Mouse (Mus musculus) stomach, postnatal 0 days (tissue): ENCODE data around the gene Zbtb32. TPM values are rescaled to one million over a fixed set of nuclear protein-coding genes. Genes with fewer than 3 reads are reported as not detected.

Experiments used
- ATAC-seq: fragments of 200-750 bp; cut with Nextera tagmentation; 2 replicates; pipeline ENCODE4 v1.8.0; 2017; ENCODE audit not compliant: low FRiP score, low TSS enrichment
- DNase-seq: peaks from one replicate; pipeline ENCODE4 v3.0.0-alpha.2; 2016; ENCODE audit warnings: low spot score
- H3K27ac ChIP-seq: fragments of 300-500 bp; sonication (generic); replicated peaks from 2 replicates; pipeline ENCODE4 v1.5.1; 2014; ENCODE audit warnings: mild to moderate bottlenecking, control low read depth
- H3K27me3 ChIP-seq: fragments of 300-500 bp; sonication (generic); 2 replicates; pipeline ENCODE4 v1.6.1; 2014; ENCODE audit warnings: low read length; ENCODE audit not compliant: control insufficient read depth, insufficient read depth
- H3K36me3 ChIP-seq: fragments of 300-500 bp; sonication (generic); 2 replicates; pipeline ENCODE4 v1.6.1; 2014; ENCODE audit warnings: low read length, mixed read lengths; ENCODE audit not compliant: control insufficient read depth, insufficient read depth
- H3K4me1 ChIP-seq: fragments of 300-500 bp; sonication (generic); replicated peaks from 2 replicates; pipeline ENCODE4 v1.6.1; 2014; ENCODE audit warnings: antibody characterized with exemption; ENCODE audit not compliant: control insufficient read depth, insufficient read depth
- H3K4me2 ChIP-seq: fragments of 300-500 bp; sonication (generic); replicated peaks from 2 replicates; pipeline ENCODE4 v1.6.1; 2014; ENCODE audit warnings: low read depth, mild to moderate bottlenecking, control low read depth, moderate library complexity
- H3K4me3 ChIP-seq: fragments of 300-500 bp; sonication (generic); 2 replicates; pipeline ENCODE4 v1.5.1; 2014; ENCODE audit warnings: low read depth, low read length, control low read depth
- H3K9ac ChIP-seq: fragments of 300-500 bp; sonication (generic); 2 replicates; pipeline ENCODE4 v1.6.1; 2014; ENCODE audit warnings: mild to moderate bottlenecking, low read length, control low read depth, mixed read lengths
- H3K9me3 ChIP-seq: fragments of 300-500 bp; sonication (generic); 2 replicates; pipeline ENCODE4 v1.6.1; 2016; ENCODE audit warnings: low read length; ENCODE audit not compliant: control insufficient read depth
- CTCF ChIP-seq: IDR thresholded peaks from 2 replicates; pipeline ENCODE4 v1.5.1; 2016; ENCODE audit warnings: antibody characterized with exemption, low read depth, mild to moderate bottlenecking, moderate library complexity
- EP300 ChIP-seq: optimal IDR thresholded peaks from 2 replicates; pipeline ENCODE3; 2016; ENCODE audit warnings: antibody characterized with exemption
- WGBS: fragments of 180-500 bp; shearing (Covaris S2); extraction: QIAGEN DNeasy Blood & Tissue Kit; methylation state at CpG from one replicate; pipeline ENCODE4 v1.1.7; 2014; 5-methylcytosine and 5-hydroxymethylcytosine counted together
- polyA plus RNA-seq: library from polyadenylated mRNA; unstranded; fragments of >200 nt; fragmentation: Nextera tagmentation; extraction: Ambion mirVana; gene quantifications from 2 replicates; pipeline ENCODE4 v1.2.1, GENCODE M21; 2015

Gene Zbtb32
- polyA plus RNA-seq, 1 experiment from 2014 or later, result 1.6 TPM

- Histone ChIP-seq H3K4me3 (no peak overlapping the region), H3K4me1 (no peaks in the 10 kb centered on the region), H3K4me2 (no peak overlapping the region), H3K36me3 (peaks cover 4% of the 10 kb centered on the region), H3K9me3 (no peaks in the 10 kb centered on the region), H3K27ac (no peak overlapping the region), H3K9ac (no peak overlapping the region), H3K27me3 (no peaks in the 10 kb centered on the region)
- ATAC-seq, result no peak
- DNase-seq, result no peak
- TF ChIP-seq CTCF, result peak; percentile 65
- no peak for TF ChIP-seq EP300
- WGBS, result 59% methylated on average over 2 of the region's 2 CpGs
These were observed 15.7 kb upstream of the Zbtb32 start for GRCm38 (mm10) chr7:30614454-30614853.

GRCm38 (mm10) chr7:30613529-30614112 is 14.9 kb upstream of the Zbtb32 start:
- Histone ChIP-seq H3K27ac (no peak overlapping the region), H3K9ac (no peak overlapping the region), H3K9me3 (no peaks in the 10 kb centered on the region), H3K36me3 (peaks cover 4% of the 10 kb centered on the region), H3K4me1 (no peaks in the 10 kb centered on the region), H3K4me3 (no peak overlapping the region), H3K4me2 (no peak overlapping the region), H3K27me3 (no peaks in the 10 kb centered on the region)
- TF ChIP-seq CTCF, result peak; percentile 78
- no peak for TF ChIP-seq EP300
- WGBS, result 18% methylated on average over 14 of the region's 14 CpGs
- ATAC-seq (peak; percentile 52), DNase-seq (peak; percentile 73)

DNA sequence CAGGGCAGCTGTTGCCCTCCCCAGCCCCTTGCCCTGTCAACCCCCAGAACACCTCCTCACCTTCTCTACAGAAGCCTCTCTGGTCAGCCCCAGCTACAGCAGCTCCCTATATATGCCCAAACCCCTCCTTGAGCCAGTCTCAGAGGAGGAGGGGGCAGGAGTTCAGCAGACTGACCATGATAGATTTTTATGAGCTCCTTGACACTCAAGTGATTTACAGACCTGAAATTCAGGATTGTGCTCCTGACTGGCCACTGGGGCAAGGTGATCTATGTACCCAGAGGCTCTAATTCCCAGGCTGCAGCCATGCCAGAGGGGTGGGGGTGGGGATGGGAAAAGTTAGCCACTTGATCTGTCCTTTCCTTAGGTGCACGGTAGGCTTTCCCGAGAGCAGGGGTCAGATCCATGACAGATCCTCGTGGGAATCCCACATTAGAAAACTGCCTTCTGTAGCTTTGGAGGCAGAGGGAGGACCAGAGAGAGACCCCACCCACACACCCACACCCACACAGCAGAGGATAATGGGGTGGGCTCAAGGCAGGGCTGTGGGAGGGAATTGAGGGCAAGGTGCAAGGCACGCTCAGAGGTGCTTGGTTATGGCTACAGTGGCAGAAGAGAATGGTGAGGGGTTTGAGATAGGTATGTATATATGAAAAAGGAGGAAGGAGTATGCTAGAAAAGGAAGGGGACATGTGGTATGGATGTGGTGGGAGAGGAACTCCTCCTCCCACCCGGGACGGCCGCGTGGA is 14.1 kb upstream of the Zbtb32 start, which contains the start of gene Upk1a:
TSS of gene Upk1a (minus strand) at position 194 of the 749 bp plus-strand sequence.
- no peaks in the 10 kb centered on the region for H3K4me1 ChIP-seq
- 54% methylated on average over 8 of the region's 8 CpGs for WGBS
- DNase-seq, result no peak
- H3K36me3 ChIP-seq, result peaks cover 4% of the 10 kb centered on the region
- no peaks in the 10 kb centered on the region for H3K9me3 ChIP-seq
- no peak within 1 kb of the TSS for H3K4me2 ChIP-seq
- H3K4me3 ChIP-seq, result no peak within 1 kb of the TSS
- no peak within 1 kb of the TSS for H3K9ac ChIP-seq
- no peak; the same call in 1 of the 2 replicates for ATAC-seq
- H3K27me3 ChIP-seq, result no peaks in the 10 kb centered on the region
- H3K27ac ChIP-seq, result no peak within 1 kb of the TSS
- TF ChIP-seq EP300 (no peak), CTCF (no peak)

GRCm38 (mm10) chr7:30610043-30610442 is 11.3 kb upstream of the Zbtb32 start:
- peak; percentile 42 for DNase-seq
- Histone ChIP-seq H3K27me3 (no peaks in the 10 kb centered on the region), H3K9me3 (no peaks in the 10 kb centered on the region), H3K4me1 (no peaks in the 10 kb centered on the region), H3K36me3 (no peaks in the 10 kb centered on the region), H3K27ac (no peak overlapping the region), H3K4me3 (no peak overlapping the region), H3K4me2 (no peak overlapping the region), H3K9ac (no peak overlapping the region)
- TF ChIP-seq CTCF (no peak), EP300 (no peak)
- 50% methylated on average over 7 of the region's 7 CpGs for WGBS
- ATAC-seq, result peak; percentile 51

- DNase-seq (no peak), ATAC-seq (no peak)
- TF ChIP-seq CTCF (no peak), EP300 (no peak)
- no peak overlapping the region for H3K27ac ChIP-seq
- 46% methylated on average over 16 of the region's 16 CpGs for WGBS
- H3K4me2 ChIP-seq, result no peak overlapping the region
- H3K4me1 ChIP-seq, result no peaks in the 10 kb centered on the region
- H3K36me3 ChIP-seq, result no peaks in the 10 kb centered on the region
- no peak overlapping the region for H3K9ac ChIP-seq
- H3K27me3 ChIP-seq, result no peaks in the 10 kb centered on the region
- no peak overlapping the region for H3K4me3 ChIP-seq
- no peaks in the 10 kb centered on the region for H3K9me3 ChIP-seq
These were observed 9.8 kb upstream of the Zbtb32 start for GRCm38 (mm10) chr7:30608476-30608875.

DNA sequence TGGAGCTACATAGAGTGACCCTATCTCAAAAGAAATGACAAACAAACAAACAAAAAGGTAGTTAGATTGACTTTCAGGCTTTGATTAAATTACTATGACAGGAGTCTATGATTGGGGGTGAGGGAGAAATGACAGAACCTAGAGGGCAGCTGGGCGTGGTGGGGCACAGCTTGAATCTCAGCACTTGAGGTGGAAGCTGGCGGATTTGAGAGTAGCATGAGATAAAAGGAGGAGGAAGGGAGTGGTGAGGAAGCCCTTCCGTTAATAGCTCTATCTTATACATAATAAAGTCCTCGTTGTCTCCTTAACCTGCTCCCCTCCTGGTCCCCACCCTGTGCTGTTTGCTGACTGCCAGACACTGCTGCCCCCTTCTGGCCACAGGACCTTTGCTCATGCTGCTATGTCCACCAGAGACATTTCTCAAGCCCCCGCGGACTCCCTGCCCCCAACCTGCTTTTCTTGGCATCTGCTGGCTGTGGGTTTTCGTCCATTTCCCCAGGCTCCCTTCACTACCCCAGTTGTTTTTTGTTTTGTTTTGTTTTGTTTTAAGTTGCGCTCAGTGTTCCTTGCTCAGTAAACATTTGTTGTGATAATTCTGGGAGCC is 9.1 kb upstream of the Zbtb32 start:
- no peaks in the 10 kb centered on the region for H3K36me3 ChIP-seq
- H3K27ac ChIP-seq, result no peak overlapping the region
- no peaks in the 10 kb centered on the region for H3K4me1 ChIP-seq
- 28% methylated on average over 8 of the region's 8 CpGs for WGBS
- no peak overlapping the region for H3K9ac ChIP-seq
- no peak overlapping the region for H3K4me2 ChIP-seq
- no peaks in the 10 kb centered on the region for H3K9me3 ChIP-seq
- ATAC-seq (peak; percentile 28; the same call in 1 of the 2 replicates), DNase-seq (peak; percentile 77)
- no peaks in the 10 kb centered on the region for H3K27me3 ChIP-seq
- TF ChIP-seq EP300 (no peak), CTCF (peak; percentile 81)
- no peak overlapping the region for H3K4me3 ChIP-seq
